Mouse (Mus musculus) kidney, postnatal 0 days (tissue): ENCODE data around the gene Cldnd2. TPM values are rescaled to one million over a fixed set of nuclear protein-coding genes. Genes with fewer than 3 reads are reported as not detected.
A peak's percentile ranks its signal among the peaks of the same experiment; 100 is the strongest.

Source experiments
- ATAC-seq: fragments of 200-750 bp; cut with Nextera tagmentation; replicated peaks from 2 replicates; pipeline ENCODE4 v1.8.0; 2017; ENCODE audit warnings: low read depth, moderate number of reproducible peaks, moderate TSS enrichment, moderate library complexity; ENCODE audit not compliant: low FRiP score
- DNase-seq: peaks from one replicate; pipeline ENCODE4 v3.0.0-alpha.2; 2016; ENCODE audit warnings: low spot score
- H3K27ac ChIP-seq: fragments of 300-500 bp; sonication (generic); 2 replicates; pipeline ENCODE4 v1.5.1; 2014; ENCODE audit warnings: mild to moderate bottlenecking
- H3K27me3 ChIP-seq: fragments of 300-500 bp; sonication (generic); 2 replicates; pipeline ENCODE4 v1.6.1; 2014; ENCODE audit warnings: low read length, mixed read lengths; ENCODE audit not compliant: insufficient read depth
- H3K36me3 ChIP-seq: fragments of 300-500 bp; sonication (generic); 2 replicates; pipeline ENCODE4 v1.6.1; 2014; ENCODE audit warnings: low read length, mixed read lengths; ENCODE audit not compliant: insufficient read depth
- H3K4me1 ChIP-seq: fragments of 300-500 bp; sonication (generic); replicated peaks from 2 replicates; pipeline ENCODE4 v1.6.1; 2014; ENCODE audit warnings: antibody characterized with exemption, low read length, mixed read lengths; ENCODE audit not compliant: insufficient read depth
- H3K4me2 ChIP-seq: fragments of 300-500 bp; sonication (generic); 2 replicates; pipeline ENCODE4 v1.6.1; 2014; ENCODE audit warnings: mild to moderate bottlenecking, low read length, moderate library complexity, mixed read lengths
- H3K4me3 ChIP-seq: fragments of 300-500 bp; sonication (generic); replicated peaks from 2 replicates; pipeline ENCODE4 v1.5.1; 2014; ENCODE audit warnings: low read depth, low read length
- H3K9ac ChIP-seq: fragments of 300-500 bp; sonication (generic); 2 replicates; pipeline ENCODE4 v1.6.1; 2014; ENCODE audit warnings: low read depth, low read length
- H3K9me3 ChIP-seq: fragments of 300-500 bp; sonication (generic); replicated peaks from 2 replicates; pipeline ENCODE4 v1.6.1; 2016; ENCODE audit warnings: low read length, inconsistent platforms, mixed read lengths
- CTCF ChIP-seq: IDR thresholded peaks from 2 replicates; pipeline ENCODE4 v1.5.1; 2016; ENCODE audit warnings: antibody characterized with exemption, low read depth, mild to moderate bottlenecking, moderate library complexity
- WGBS: fragments of 180-500 bp; shearing (Covaris S2); extraction: QIAGEN DNeasy Blood & Tissue Kit; methylation state at CpG from one replicate; pipeline ENCODE4 v1.1.7; 2014; 5-methylcytosine and 5-hydroxymethylcytosine counted together
- polyA plus RNA-seq: library from polyadenylated mRNA; unstranded; fragments of >200 nt; fragmentation: Nextera tagmentation; extraction: Ambion mirVana; gene quantifications from 2 replicates; pipeline ENCODE4 v1.2.1, GENCODE M21; 2015

The Cldnd2 gene
- polyA plus RNA-seq, 1 experiment from 2014 or later: 0.18 TPM

GRCm38 (mm10) chr7:43432891-43433290, 7.7 kb upstream of the Cldnd2 start:
- Histone ChIP-seq H3K4me2 (no peak overlapping the region), H3K27ac (no peak overlapping the region), H3K27me3 (no peaks in the 10 kb centered on the region), H3K9ac (no peak overlapping the region), H3K9me3 (no peaks in the 10 kb centered on the region), H3K4me1 (no peaks in the 10 kb centered on the region), H3K4me3 (no peak overlapping the region), H3K36me3 (no peaks in the 10 kb centered on the region)
- ATAC-seq (no peak), DNase-seq (no peak)
- 70% methylated on average over 4 of the region's 4 CpGs for WGBS
- TF ChIP-seq CTCF: no peak

GRCm38 (mm10) chr7:43434676-43435075, 5.9 kb upstream of the Cldnd2 start:
- H3K9ac ChIP-seq: no peak overlapping the region
- H3K4me1 ChIP-seq: no peaks in the 10 kb centered on the region
- WGBS: 90% methylated on average over 5 of the region's 5 CpGs
- DNase-seq (no peak), ATAC-seq (no peak)
- TF ChIP-seq CTCF: no peak
- H3K4me3 ChIP-seq: no peak overlapping the region
- H3K27me3 ChIP-seq: no peaks in the 10 kb centered on the region
- H3K27ac ChIP-seq: no peak overlapping the region
- H3K9me3 ChIP-seq: no peaks in the 10 kb centered on the region
- no peak overlapping the region for H3K4me2 ChIP-seq
- H3K36me3 ChIP-seq: no peaks in the 10 kb centered on the region

- no peak for DNase-seq
- WGBS: 65% methylated on average over 10 of the region's 10 CpGs
Observed at GRCm38 (mm10) chr7:43436341-43437255, 4.0 kb upstream of the Cldnd2 start, which contains the start of gene Nkg7. Gene Nkg7 (plus strand): TSS chr7:43437073.

GRCm38 (mm10) chr7:43438611-43439010, 2.0 kb upstream of the Cldnd2 start:
- ATAC-seq (no peak), DNase-seq (no peak)
- H3K4me1 ChIP-seq: 0 out of 2 replicates have a peak, but pooled peaks cover 6% of the 10 kb centered on the region
- H3K36me3 ChIP-seq: no peaks in the 10 kb centered on the region
- 85% methylated on average over 4 of the region's 4 CpGs for WGBS
- H3K27ac ChIP-seq: no peak overlapping the region
- no peak overlapping the region for H3K9ac ChIP-seq
- H3K4me3 ChIP-seq: no peak overlapping the region
- no peaks in the 10 kb centered on the region for H3K9me3 ChIP-seq
- no peaks in the 10 kb centered on the region for H3K27me3 ChIP-seq
- no peak for TF ChIP-seq CTCF
- H3K4me2 ChIP-seq: no peak overlapping the region

More at GRCm38 (mm10) chr7:43436341-43437255, 4.0 kb upstream of the Cldnd2 start, which contains the start of gene Nkg7:
- TF ChIP-seq CTCF: no peak
- Histone ChIP-seq H3K4me1 (no peaks in the 10 kb centered on the region), H3K27me3 (no peaks in the 10 kb centered on the region), H3K4me3 (no peak within 1 kb of the TSS), H3K9me3 (no peaks in the 10 kb centered on the region), H3K36me3 (no peaks in the 10 kb centered on the region), H3K9ac (no peak within 1 kb of the TSS), H3K4me2 (no peak within 1 kb of the TSS), H3K27ac (no peak within 1 kb of the TSS)
- ATAC-seq: no peak

- Histone ChIP-seq H3K4me1 (peaks cover 12% of the 10 kb centered on the region; the same call in 1 of the 2 replicates), H3K9me3 (no peaks in the 10 kb centered on the region), H3K4me2 (no peak overlapping the region), H3K27ac (no peak overlapping the region), H3K36me3 (no peaks in the 10 kb centered on the region), H3K9ac (no peak overlapping the region), H3K27me3 (no peaks in the 10 kb centered on the region), H3K4me3 (no peak overlapping the region)
- no peak for ATAC-seq
- no peak for DNase-seq
- 55% methylated on average over 3 of the region's 3 CpGs for WGBS
- no peak for TF ChIP-seq CTCF
Observed at GRCm38 (mm10) chr7:43441071-43441470, 489 bp downstream of the Cldnd2 start.

- 10% methylated on average over 9 of the region's 9 CpGs for WGBS
- peaks cover 12% of the 10 kb centered on the region; the same call in 1 of the 2 replicates for H3K4me1 ChIP-seq
- peak overlapping the region; percentile 67 for H3K9ac ChIP-seq
- H3K4me3 ChIP-seq: peak overlapping the region; percentile 48
- peak overlapping the region; percentile 80 for H3K4me2 ChIP-seq
- no peak for TF ChIP-seq CTCF
- no peaks in the 10 kb centered on the region for H3K36me3 ChIP-seq
- ATAC-seq (no peak), DNase-seq (no peak)
- peak overlapping the region; percentile 99 for H3K27ac ChIP-seq
- no peaks in the 10 kb centered on the region for H3K9me3 ChIP-seq
- no peaks in the 10 kb centered on the region for H3K27me3 ChIP-seq
Observed at GRCm38 (mm10) chr7:43442684-43443083, 2.1 kb downstream of the Cldnd2 start.
